Mouse (Mus musculus) embryonic facial prominence, embryonic 11.5 days (tissue): Measurements from ENCODE around the gene Sertad4. TPM values are rescaled to one million over a fixed set of nuclear protein-coding genes. Genes with fewer than 3 reads are reported as not detected.

Experiments
- ATAC-seq: fragments of 200-750 bp; cut with Nextera tagmentation; replicated peaks from 2 replicates; pipeline ENCODE4 v1.8.0; 2017; ENCODE audit warnings: low read depth; ENCODE audit not compliant: insufficient number of reproducible peaks, low FRiP score, low TSS enrichment
- DNase-seq: peaks from one replicate; pipeline ENCODE4 v3.0.0-alpha.2; 2015; ENCODE audit warnings: low spot score
- H3K27ac ChIP-seq: fragments of 300-500 bp; sonication (generic); replicated peaks from 2 replicates; pipeline ENCODE4 v1.5.1; 2014; ENCODE audit warnings: mild to moderate bottlenecking, low read depth, low read length, control low read depth
- H3K27me3 ChIP-seq: fragments of 300-500 bp; sonication (generic); 2 replicates; pipeline ENCODE4 v1.6.1; 2014; ENCODE audit warnings: mild to moderate bottlenecking, low read length, moderate library complexity, mixed read lengths; ENCODE audit not compliant: control insufficient read depth, insufficient read depth
- H3K36me3 ChIP-seq: fragments of 300-500 bp; sonication (generic); replicated peaks from 2 replicates; pipeline ENCODE4 v1.6.1; 2014; ENCODE audit warnings: low read depth, mild to moderate bottlenecking, low read length, moderate library complexity, mixed read lengths; ENCODE audit not compliant: control insufficient read depth, insufficient read depth
- H3K4me1 ChIP-seq: fragments of 300-500 bp; sonication (generic); 2 replicates; pipeline ENCODE4 v1.6.1; 2014; ENCODE audit warnings: low read length, mixed read lengths; ENCODE audit not compliant: control insufficient read depth, insufficient read depth
- H3K4me2 ChIP-seq: fragments of 300-500 bp; sonication (generic); 2 replicates; pipeline ENCODE4 v1.6.1; 2014; ENCODE audit warnings: low read depth, mild to moderate bottlenecking, control low read depth, low read length, moderate library complexity
- H3K4me3 ChIP-seq: fragments of 300-500 bp; sonication (generic); 2 replicates; pipeline ENCODE4 v1.5.1; 2014; ENCODE audit warnings: low read depth, low read length, control low read depth
- H3K9ac ChIP-seq: fragments of 300-500 bp; sonication (generic); replicated peaks from 2 replicates; pipeline ENCODE4 v1.6.1; 2014; ENCODE audit warnings: mild to moderate bottlenecking, control low read depth, low read length
- H3K9me3 ChIP-seq: fragments of 300-500 bp; sonication (generic); replicated peaks from 2 replicates; pipeline ENCODE4 v1.6.1; 2016; ENCODE audit warnings: mild to moderate bottlenecking, low read length, inconsistent platforms, mixed read lengths; ENCODE audit not compliant: control insufficient read depth
- WGBS: fragments of 180-500 bp; shearing (Covaris S2); extraction: QIAGEN DNeasy Blood & Tissue Kit; methylation state at CpG from one replicate; pipeline ENCODE4 v1.1.7; 2014; 5-methylcytosine and 5-hydroxymethylcytosine counted together
- polyA plus RNA-seq: library from polyadenylated mRNA; unstranded; fragments of >200 nt; fragmentation: Nextera tagmentation; extraction: Ambion mirVana; gene quantifications from 2 replicates; pipeline ENCODE4 v1.2.1, GENCODE M21; 2014

Sertad4 gene
- polyA plus RNA-seq, 1 experiment from 2014 or later: 52.1 TPM

DNA sequence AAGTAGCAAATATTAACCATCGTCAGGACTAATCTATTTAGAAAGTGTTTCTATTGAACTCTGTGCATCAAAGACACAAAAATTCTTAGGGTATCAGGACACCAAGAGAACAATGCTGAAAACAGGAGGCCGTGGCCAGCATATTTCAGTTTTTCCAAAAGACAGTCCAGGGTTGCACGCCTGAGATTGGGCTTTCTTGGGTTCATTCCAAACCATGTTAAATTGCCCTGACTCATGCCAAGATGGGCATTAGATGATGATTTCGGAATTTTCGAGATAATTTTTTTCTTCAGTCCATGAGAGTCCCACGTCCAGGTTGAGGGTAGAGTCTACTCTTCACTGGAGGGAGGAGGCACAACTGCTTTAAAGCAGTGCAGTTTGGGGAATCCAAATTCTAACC lies 1.4 kb upstream of the Sertad4 start:
- no peaks in the 10 kb centered on the region for H3K9me3 ChIP-seq
- peaks cover 5% of the 10 kb centered on the region; the same call in 1 of the 2 replicates for H3K4me1 ChIP-seq
- H3K27me3 ChIP-seq: no peaks in the 10 kb centered on the region
- DNase-seq (no peak), ATAC-seq (no peak)
- no peak overlapping the region for H3K9ac ChIP-seq
- H3K4me3 ChIP-seq: no peak overlapping the region
- H3K4me2 ChIP-seq: no peak overlapping the region
- no peak overlapping the region for H3K27ac ChIP-seq
- 74% methylated on average over 6 of the region's 6 CpGs for WGBS
- no peaks in the 10 kb centered on the region for H3K36me3 ChIP-seq

DNA sequence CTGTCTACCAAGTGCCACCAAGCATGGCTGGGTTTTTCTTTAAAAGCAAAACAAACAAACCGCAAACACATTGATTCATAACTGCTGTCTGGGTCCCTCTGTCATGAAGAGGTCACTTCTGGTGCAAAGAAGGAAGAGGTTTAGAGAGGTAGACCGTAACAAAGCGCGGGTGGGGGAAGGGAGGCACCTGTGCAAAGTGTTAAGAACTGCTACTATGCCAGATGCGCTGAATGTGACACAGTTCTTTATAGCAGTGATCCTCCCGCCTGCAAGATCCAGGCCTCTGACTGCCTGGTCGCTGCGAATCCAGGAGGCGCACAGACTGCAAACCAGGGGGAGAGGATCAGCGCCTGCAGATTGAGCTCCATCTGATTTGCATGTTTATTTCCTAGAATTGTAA lies 855 bp upstream of the Sertad4 start:
- ATAC-seq (no peak), DNase-seq (peak; percentile 69)
- H3K4me2 ChIP-seq: no peak overlapping the region
- WGBS: 7% methylated on average over 10 of the region's 10 CpGs
- H3K9me3 ChIP-seq: no peaks in the 10 kb centered on the region
- no peak overlapping the region for H3K4me3 ChIP-seq
- no peaks in the 10 kb centered on the region for H3K27me3 ChIP-seq
- no peak overlapping the region for H3K9ac ChIP-seq
- peaks cover 9% of the 10 kb centered on the region; the same call in 1 of the 2 replicates for H3K4me1 ChIP-seq
- H3K27ac ChIP-seq: no peak overlapping the region
- H3K36me3 ChIP-seq: no peaks in the 10 kb centered on the region

DNA sequence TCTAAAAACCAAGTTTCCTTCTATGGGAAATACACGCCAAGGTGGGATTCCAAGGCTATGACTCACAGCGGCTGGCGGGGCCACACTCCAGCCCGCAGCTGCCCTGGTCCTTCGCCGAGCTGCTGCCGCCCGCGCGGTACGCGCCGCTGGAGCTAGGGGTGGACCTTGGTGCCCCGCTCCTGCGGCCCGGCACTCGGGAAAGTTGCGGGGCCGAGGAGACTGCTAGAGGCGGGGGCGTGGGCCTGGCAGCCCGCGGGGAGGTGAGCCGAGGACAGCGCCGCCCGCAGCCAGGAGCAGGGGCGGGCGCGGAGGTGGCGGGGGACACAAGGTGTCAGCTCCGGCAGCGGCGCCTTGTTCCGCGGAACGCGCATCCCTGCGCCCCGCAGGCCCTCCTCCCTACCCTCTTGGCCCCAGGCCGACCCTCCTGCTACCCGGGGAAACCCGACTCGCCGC lies 711 bp downstream of the Sertad4 start:
- Histone ChIP-seq H3K27me3 (no peaks in the 10 kb centered on the region), H3K9ac (peak overlapping the region; percentile 94), H3K4me1 (peaks cover 12% of the 10 kb centered on the region; the same call in 1 of the 2 replicates), H3K27ac (peak overlapping the region; percentile 99), H3K9me3 (no peaks in the 10 kb centered on the region), H3K36me3 (no peaks in the 10 kb centered on the region; the same call in 1 of the 2 replicates), H3K4me2 (peak overlapping the region; percentile 87), H3K4me3 (peak overlapping the region; percentile 86)
- DNase-seq (peak; percentile 56), ATAC-seq (no peak; the same call in none of the 2 replicates)
- WGBS: 0% methylated on average over 27 of the region's 45 CpGs

DNA sequence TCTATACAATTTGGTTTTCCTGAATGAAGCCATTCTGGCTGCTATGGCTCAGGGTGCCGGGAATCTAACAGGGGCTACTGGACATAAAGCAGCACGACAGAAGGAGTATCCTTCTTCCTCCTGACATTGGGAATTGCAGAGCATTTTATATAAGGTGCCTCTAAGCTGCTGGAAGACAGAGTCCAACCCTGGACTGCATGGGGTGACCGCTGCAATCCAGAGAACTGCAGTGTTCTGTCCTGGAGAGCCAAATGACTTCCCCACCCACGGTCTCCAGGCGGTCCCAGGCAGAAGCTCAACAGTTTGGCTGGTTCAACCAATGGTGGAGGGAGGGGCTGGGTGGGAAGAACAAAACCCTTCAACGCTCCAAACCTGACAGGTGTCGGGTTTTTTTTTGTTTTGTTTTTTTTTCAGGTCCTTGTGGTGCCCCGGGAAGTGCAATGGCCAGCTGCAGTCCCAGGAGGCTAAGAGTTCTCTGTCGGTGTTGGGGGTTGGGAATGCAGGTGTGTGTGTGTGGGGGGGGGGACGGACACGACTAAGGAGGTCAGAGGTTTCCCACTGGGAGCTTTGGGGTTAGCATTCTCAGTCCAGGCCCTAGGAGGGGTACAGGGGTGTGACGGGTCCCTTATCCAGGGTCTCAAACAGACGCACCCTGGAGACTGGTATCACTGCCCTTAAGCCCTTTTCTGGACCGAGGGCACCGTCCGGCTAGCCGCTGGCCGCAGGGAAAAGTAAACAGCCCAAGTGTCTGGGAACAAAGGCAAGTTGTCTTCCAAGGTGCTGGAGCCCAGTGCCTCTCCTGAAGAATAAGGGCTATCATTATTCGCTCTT lies 1.4 kb downstream of the Sertad4 start:
- peaks cover 12% of the 10 kb centered on the region; the same call in 1 of the 2 replicates for H3K4me1 ChIP-seq
- peak overlapping the region; percentile 94 for H3K9ac ChIP-seq
- peak overlapping the region; percentile 99 for H3K27ac ChIP-seq
- no peaks in the 10 kb centered on the region for H3K27me3 ChIP-seq
- H3K4me3 ChIP-seq: peak overlapping the region; percentile 86
- ATAC-seq (no peak), DNase-seq (peak; percentile 14)
- no peaks in the 10 kb centered on the region; the same call in 1 of the 2 replicates for H3K36me3 ChIP-seq
- H3K4me2 ChIP-seq: peak overlapping the region; percentile 87
- 2% methylated on average over 19 of the region's 19 CpGs for WGBS
- H3K9me3 ChIP-seq: no peaks in the 10 kb centered on the region

DNA sequence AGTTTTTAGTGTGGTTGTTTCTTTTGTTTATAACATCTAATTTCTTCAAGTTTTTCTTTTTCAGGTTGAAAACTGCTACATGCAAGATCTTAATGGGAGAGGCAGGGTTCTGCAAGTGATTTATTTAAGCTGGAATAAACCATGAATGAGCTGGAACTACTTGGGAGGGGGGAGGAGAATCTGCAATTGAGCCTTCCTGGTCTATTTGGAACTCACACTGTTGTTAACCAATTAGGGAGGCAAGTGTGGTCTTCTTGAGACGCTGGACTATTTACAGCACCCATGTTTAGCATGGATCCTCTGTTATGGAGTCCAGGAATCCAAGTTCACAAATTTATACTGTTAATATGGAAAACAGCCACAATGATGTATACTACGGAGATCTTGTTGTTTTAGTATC lies 2.1 kb downstream of the Sertad4 start:
- Histone ChIP-seq H3K4me1 (peaks cover 12% of the 10 kb centered on the region; the same call in 1 of the 2 replicates), H3K27me3 (no peaks in the 10 kb centered on the region), H3K27ac (no peak overlapping the region), H3K4me2 (peak overlapping the region; percentile 87), H3K9me3 (no peaks in the 10 kb centered on the region), H3K9ac (peak overlapping the region; percentile 94), H3K36me3 (peaks cover under 1% of the 10 kb centered on the region; the same call in 1 of the 2 replicates), H3K4me3 (peak overlapping the region; percentile 86)
- ATAC-seq: no peak
- WGBS: 34% methylated on average over 2 of the region's 2 CpGs
- no peak for DNase-seq

DNA sequence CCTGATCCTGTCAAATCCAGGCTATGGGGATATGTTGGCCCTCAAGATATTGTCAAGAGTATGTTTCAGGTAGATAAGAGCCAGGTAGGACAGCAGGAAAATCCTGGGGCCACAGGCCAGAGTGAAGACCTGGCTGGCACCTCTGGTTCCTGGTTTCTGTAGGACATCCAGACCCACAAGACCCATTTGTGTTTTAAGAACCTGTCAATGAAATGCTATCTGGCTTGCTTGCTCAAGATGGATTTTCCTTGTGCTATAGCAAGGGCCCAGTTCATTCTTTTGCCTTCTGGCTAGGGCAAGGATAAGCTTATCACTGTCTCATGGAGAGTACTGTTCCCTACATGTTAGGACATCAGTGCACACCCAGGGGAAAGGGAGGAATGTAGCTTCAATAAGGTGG lies 3.5 kb downstream of the Sertad4 start:
- H3K4me2 ChIP-seq: peak overlapping the region; percentile 40
- H3K36me3 ChIP-seq: peaks cover 3% of the 10 kb centered on the region; the same call in 1 of the 2 replicates
- no peak for ATAC-seq
- H3K4me3 ChIP-seq: peak overlapping the region; percentile 7; the same call in 1 of the 2 replicates
- no peaks in the 10 kb centered on the region for H3K27me3 ChIP-seq
- no peaks in the 10 kb centered on the region for H3K9me3 ChIP-seq
- H3K27ac ChIP-seq: peak overlapping the region; percentile 66
- no peak overlapping the region; the same call in 1 of the 2 replicates for H3K9ac ChIP-seq
- DNase-seq: no peak
- peaks cover 12% of the 10 kb centered on the region; the same call in 1 of the 2 replicates for H3K4me1 ChIP-seq

DNA sequence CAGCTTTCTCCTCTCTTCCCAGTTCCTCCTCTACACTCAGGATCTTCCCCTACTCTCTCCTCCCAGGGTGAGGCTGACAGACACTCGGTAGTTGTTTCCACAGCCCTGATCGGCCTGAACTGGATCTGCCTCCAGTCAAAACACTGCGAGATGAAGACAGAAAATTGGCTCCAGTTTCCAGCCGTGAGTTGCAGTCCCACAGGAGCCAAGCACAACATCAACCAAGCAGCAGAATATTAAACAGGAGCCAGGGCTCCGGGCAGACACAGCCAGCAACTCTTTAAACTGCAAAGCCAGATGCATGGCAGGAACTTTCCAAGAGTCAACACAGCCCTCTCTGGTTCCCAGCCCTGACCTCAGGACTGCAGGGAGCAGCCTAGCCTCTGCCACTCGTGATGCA lies 3.9 kb downstream of the Sertad4 start:
- Histone ChIP-seq H3K4me3 (peak overlapping the region; percentile 7; the same call in 1 of the 2 replicates), H3K9ac (no peak overlapping the region; the same call in none of the 2 replicates), H3K27ac (peak overlapping the region; percentile 66), H3K27me3 (no peaks in the 10 kb centered on the region), H3K9me3 (no peaks in the 10 kb centered on the region), H3K4me2 (peak overlapping the region; percentile 40), H3K4me1 (peaks cover 12% of the 10 kb centered on the region; the same call in 1 of the 2 replicates), H3K36me3 (peaks cover 3% of the 10 kb centered on the region; the same call in 1 of the 2 replicates)
- DNase-seq (peak; percentile 73), ATAC-seq (no peak)
- WGBS: 6% methylated on average over 6 of the region's 6 CpGs

DNA sequence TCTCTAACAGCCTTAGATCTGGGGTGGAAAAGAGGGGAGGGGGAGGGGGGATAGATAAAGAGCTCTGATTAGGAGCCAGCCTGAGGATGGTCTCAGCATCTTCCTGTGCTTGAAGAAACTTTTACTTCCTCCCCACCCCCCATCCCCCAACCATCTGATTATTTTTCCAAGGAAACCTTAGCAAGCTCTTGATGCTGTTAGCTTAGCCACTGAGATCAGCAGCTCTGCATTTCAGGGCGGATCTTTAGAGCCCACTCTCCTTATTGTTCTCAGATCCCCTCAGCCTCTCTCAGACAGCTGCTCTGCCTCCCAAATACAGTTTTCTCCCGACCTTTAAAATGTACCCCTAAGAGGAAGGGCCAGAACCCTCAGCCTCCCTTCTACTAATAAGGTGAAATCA lies 4.4 kb downstream of the Sertad4 start:
- Histone ChIP-seq H3K4me2 (peak overlapping the region; percentile 40), H3K36me3 (peaks cover 3% of the 10 kb centered on the region; the same call in 1 of the 2 replicates), H3K4me1 (peaks cover 10% of the 10 kb centered on the region; the same call in 1 of the 2 replicates), H3K4me3 (peak overlapping the region; percentile 7; the same call in 1 of the 2 replicates), H3K9ac (peak overlapping the region; percentile 32), H3K27me3 (no peaks in the 10 kb centered on the region), H3K9me3 (no peaks in the 10 kb centered on the region), H3K27ac (peak overlapping the region; percentile 66)
- no peak for ATAC-seq
- peak; percentile 36 for DNase-seq
- 0% methylated on average over 2 of the region's 2 CpGs for WGBS
